Mouse (Mus musculus): ENCODE data around the gene Mllt1. TPM values are rescaled to one million over a fixed set of nuclear protein-coding genes. Genes with fewer than 3 reads are reported as not detected.
A peak's percentile ranks its signal among the peaks of the same experiment; 100 is the strongest.

The Mllt1 gene
- 7.0 to 20.4 TPM (median 8.3 TPM) in 3 replicates for total RNA-seq (2017)

GRCm38 (mm10) chr17:56935363-56936131 is at the start of gene Mllt1:
Gene Mllt1, minus strand, starts transcription at chr17:56935415.
- ATAC-seq (replicated peaks; ENCODE audit: insufficient number of reproducible peaks, low FRiP score, low TSS enrichment, poor library complexity, severe bottlenecking), result peak; percentile 84

GRCm38 (mm10) chr17:56984886-56985285 is 49.7 kb upstream of the Mllt1 start:
- ATAC-seq (replicated peaks; ENCODE audit: insufficient number of reproducible peaks, low FRiP score, low TSS enrichment, poor library complexity, severe bottlenecking), result no peak

- 0 out of 2 replicates have a peak, but pooled peaks have one; percentile 15 for ATAC-seq (replicated peaks; ENCODE audit: insufficient number of reproducible peaks, low FRiP score, low TSS enrichment, poor library complexity, severe bottlenecking)
Measured at GRCm38 (mm10) chr17:56982013-56982412, 46.8 kb upstream of the Mllt1 start, which contains the start of gene Acer1. Gene Acer1, minus strand, starts transcription at chr17:56982126.

- no peak for ATAC-seq (replicated peaks; ENCODE audit: insufficient number of reproducible peaks, low FRiP score, low TSS enrichment, poor library complexity, severe bottlenecking)
Measured at GRCm38 (mm10) chr17:56981049-56981448, 45.8 kb upstream of the Mllt1 start.

GRCm38 (mm10) chr17:56979524-56979923 is 44.3 kb upstream of the Mllt1 start:
- ATAC-seq (replicated peaks; ENCODE audit: insufficient number of reproducible peaks, low FRiP score, low TSS enrichment, poor library complexity, severe bottlenecking), result no peak

GRCm38 (mm10) chr17:56976531-56977390 is 41.5 kb upstream of the Mllt1 start:
- ATAC-seq (replicated peaks; ENCODE audit: insufficient number of reproducible peaks, low FRiP score, low TSS enrichment, poor library complexity, severe bottlenecking), result no peak

GRCm38 (mm10) chr17:56975391-56975790 is 40.2 kb upstream of the Mllt1 start:
- ATAC-seq (replicated peaks; ENCODE audit: insufficient number of reproducible peaks, low FRiP score, low TSS enrichment, poor library complexity, severe bottlenecking), result no peak

- ATAC-seq (replicated peaks; ENCODE audit: insufficient number of reproducible peaks, low FRiP score, low TSS enrichment, poor library complexity, severe bottlenecking), result no peak
Measured at GRCm38 (mm10) chr17:56974708-56975240, 39.6 kb upstream of the Mllt1 start.

- ATAC-seq (replicated peaks; ENCODE audit: insufficient number of reproducible peaks, low FRiP score, low TSS enrichment, poor library complexity, severe bottlenecking), result no peak
Measured at GRCm38 (mm10) chr17:56973956-56974707, 38.9 kb upstream of the Mllt1 start.

GRCm38 (mm10) chr17:56970081-56970480 is 34.9 kb upstream of the Mllt1 start:
- no peak for ATAC-seq (replicated peaks; ENCODE audit: insufficient number of reproducible peaks, low FRiP score, low TSS enrichment, poor library complexity, severe bottlenecking)

- no peak for ATAC-seq (replicated peaks; ENCODE audit: insufficient number of reproducible peaks, low FRiP score, low TSS enrichment, poor library complexity, severe bottlenecking)
Measured at GRCm38 (mm10) chr17:56969321-56969720, 34.1 kb upstream of the Mllt1 start.

GRCm38 (mm10) chr17:56963646-56964045 is 28.4 kb upstream of the Mllt1 start:
- ATAC-seq (replicated peaks; ENCODE audit: insufficient number of reproducible peaks, low FRiP score, low TSS enrichment, poor library complexity, severe bottlenecking), result no peak

GRCm38 (mm10) chr17:56962642-56963405 is 27.6 kb upstream of the Mllt1 start:
- no peak for ATAC-seq (replicated peaks; ENCODE audit: insufficient number of reproducible peaks, low FRiP score, low TSS enrichment, poor library complexity, severe bottlenecking)

- no peak for ATAC-seq (replicated peaks; ENCODE audit: insufficient number of reproducible peaks, low FRiP score, low TSS enrichment, poor library complexity, severe bottlenecking)
Measured at GRCm38 (mm10) chr17:56961880-56962279, 26.7 kb upstream of the Mllt1 start.

GRCm38 (mm10) chr17:56958667-56959066 is 23.5 kb upstream of the Mllt1 start:
- ATAC-seq (replicated peaks; ENCODE audit: insufficient number of reproducible peaks, low FRiP score, low TSS enrichment, poor library complexity, severe bottlenecking), result no peak

GRCm38 (mm10) chr17:56957763-56958429 is 22.7 kb upstream of the Mllt1 start:
- peak; percentile 85 for ATAC-seq (replicated peaks; ENCODE audit: insufficient number of reproducible peaks, low FRiP score, low TSS enrichment, poor library complexity, severe bottlenecking)

- ATAC-seq (replicated peaks; ENCODE audit: insufficient number of reproducible peaks, low FRiP score, low TSS enrichment, poor library complexity, severe bottlenecking), result no peak
Measured at GRCm38 (mm10) chr17:56954871-56955270, 19.7 kb upstream of the Mllt1 start.

- ATAC-seq (replicated peaks; ENCODE audit: insufficient number of reproducible peaks, low FRiP score, low TSS enrichment, poor library complexity, severe bottlenecking), result no peak
Measured at GRCm38 (mm10) chr17:56952639-56953038, 17.4 kb upstream of the Mllt1 start.
